Mouse (Mus musculus) C2C12 (cell line): ENCODE measurements around the gene Slc20a1. TPM values are rescaled to one million over a fixed set of nuclear protein-coding genes. Genes with fewer than 3 reads are reported as not detected.

ENCODE experiments used
- H3K27me3 ChIP-seq: one replicate; pipeline ENCODE4 v1.6.1; 2011; ENCODE audit not compliant: control insufficient read depth, insufficient read depth, insufficient read length
- H3K36me3 ChIP-seq: one replicate; pipeline ENCODE4 v1.6.1; 2011; ENCODE audit not compliant: control insufficient read depth, insufficient read depth
- H3K4me3 ChIP-seq: one replicate; pipeline ENCODE4 v1.5.1; 2011; ENCODE audit warnings: mild to moderate bottlenecking, control low read depth; ENCODE audit not compliant: poor library complexity, insufficient read depth, severe bottlenecking
- H3K79me2 ChIP-seq: one replicate; pipeline ENCODE4 v1.6.1; 2011; ENCODE audit not compliant: control insufficient read depth, insufficient read depth
- H3K79me3 ChIP-seq: one replicate; pipeline ENCODE4 v1.6.1; 2011; ENCODE audit warnings: low read depth, control low read depth
- H3ac ChIP-seq: one replicate; pipeline ENCODE3; 2011; ENCODE audit warnings: low read depth; ENCODE audit not compliant: control insufficient read depth, insufficient read length
- CEBPB ChIP-seq: IDR thresholded peaks from one replicate; pipeline ENCODE4 v1.6.1; 2011; ENCODE audit warnings: low read depth, mild to moderate bottlenecking, control low read depth, moderate library complexity
- CTCF ChIP-seq: IDR thresholded peaks from one replicate; pipeline ENCODE4 v1.5.1; 2011; ENCODE audit not compliant: control insufficient read depth, insufficient read depth, insufficient read length
- FOSL1 ChIP-seq: IDR thresholded peaks from one replicate; pipeline ENCODE4 v1.8.0; 2011; ENCODE audit warnings: mild to moderate bottlenecking, low read length; ENCODE audit not compliant: poor library complexity, insufficient read depth, severe bottlenecking
- MAX ChIP-seq: IDR thresholded peaks from one replicate; pipeline ENCODE4 v1.6.1; 2011; ENCODE audit warnings: mild to moderate bottlenecking, control low read depth
- MYOD1 ChIP-seq: IDR thresholded peaks from one replicate; pipeline ENCODE4 v1.6.1; 2011; ENCODE audit warnings: low read depth; ENCODE audit not compliant: control insufficient read depth, insufficient read length
- MYOG ChIP-seq: IDR thresholded peaks from one replicate; pipeline ENCODE4 v1.6.1; 2011; ENCODE audit not compliant: control insufficient read depth, insufficient read length; ENCODE audit errors: extremely low read depth
- USF1 ChIP-seq: IDR thresholded peaks from one replicate; pipeline ENCODE4 v1.6.1; 2011; ENCODE audit warnings: low read depth, mild to moderate bottlenecking, control low read depth, moderate library complexity
- polyA plus RNA-seq: library from polyadenylated mRNA; unstranded; fragments of >200 nt; fragmentation: generic; extraction: Trizol; gene quantifications from one replicate; pipeline ENCODE4 v1.2.1, GENCODE M21; 2012; ENCODE audit warnings: missing spikeins

Slc20a1 gene
- polyA plus RNA-seq, 1 experiment = 57.4 TPM

DNA sequence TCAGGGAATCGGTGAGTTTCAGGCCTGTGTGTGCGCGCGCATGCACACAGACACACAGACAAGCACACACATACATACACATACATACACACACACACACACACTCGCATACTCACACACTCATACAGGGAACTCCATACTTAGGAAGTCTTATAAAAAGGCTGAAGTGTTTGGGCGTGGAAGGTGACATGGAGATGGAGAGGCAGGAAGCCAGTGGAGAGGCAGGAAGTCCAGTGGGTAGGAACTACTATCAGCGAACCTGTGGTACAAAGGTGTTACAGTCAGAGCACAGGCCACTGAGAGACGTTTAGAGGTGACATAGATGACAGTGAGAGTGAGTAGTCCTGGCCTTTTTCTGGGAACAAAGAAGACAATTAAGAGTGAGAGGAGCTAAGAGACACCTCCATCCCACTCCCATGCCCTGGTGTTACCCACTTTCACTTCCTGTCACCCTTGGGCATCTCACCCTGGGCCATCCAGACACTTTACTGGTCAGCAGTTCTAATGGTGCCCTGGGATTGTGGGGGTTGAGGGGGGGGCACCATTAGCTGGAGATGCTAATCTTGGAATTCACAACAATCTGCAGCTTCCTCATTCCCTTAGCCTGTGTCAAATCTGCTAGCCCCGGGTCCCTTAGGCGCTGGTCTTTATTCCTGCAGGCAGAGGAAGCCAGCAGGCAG, 12.8 kb upstream of the Slc20a1 start:
- TF ChIP-seq USF1 = no peak
- no peak for TF ChIP-seq FOSL1
- Histone ChIP-seq H3K27me3 (no peaks in the 10 kb centered on the region), H3K79me2 (no peaks in the 10 kb centered on the region), H3ac (no peak overlapping the region), H3K36me3 (no peaks in the 10 kb centered on the region), H3K79me3 (no peaks in the 10 kb centered on the region), H3K4me3 (no peak overlapping the region)

DNA sequence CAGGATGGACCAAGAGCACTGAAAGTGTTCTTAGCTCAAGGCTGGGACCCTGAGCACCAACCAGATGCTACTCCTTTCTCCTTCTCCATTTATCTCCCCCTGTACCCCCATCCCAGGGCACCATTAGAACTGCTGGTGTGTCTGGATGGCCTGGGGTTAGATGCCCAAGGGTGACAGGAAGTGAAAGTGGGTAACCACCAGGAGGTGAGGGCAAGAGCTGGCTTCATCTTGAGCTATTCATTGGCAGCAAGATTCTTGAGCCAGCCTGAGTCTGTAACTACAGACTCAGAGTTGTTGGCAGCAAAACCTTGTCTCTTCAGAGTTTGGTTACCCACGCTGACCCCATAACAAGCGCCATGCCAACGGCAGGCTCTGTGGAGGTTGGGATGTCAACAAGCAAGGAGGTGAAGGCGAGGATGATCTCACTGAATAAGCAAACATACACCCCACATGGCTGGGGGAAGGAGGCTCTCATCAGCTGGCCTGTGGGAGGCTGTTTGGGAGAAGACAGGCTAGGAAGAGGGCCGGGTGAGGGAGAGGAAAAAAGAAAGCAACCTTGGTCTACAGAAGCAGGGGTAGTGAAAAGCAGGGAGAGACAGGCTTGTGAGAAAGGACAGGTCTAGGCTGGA, 12.2 kb upstream of the Slc20a1 start:
- TF ChIP-seq CTCF (no peak), USF1 (no peak), MAX (no peak), MYOD1 (no peak), MYOG (no peak), CEBPB (no peak)
- Histone ChIP-seq H3ac (no peak overlapping the region), H3K4me3 (no peak overlapping the region), H3K27me3 (no peaks in the 10 kb centered on the region), H3K79me3 (no peaks in the 10 kb centered on the region), H3K36me3 (no peaks in the 10 kb centered on the region), H3K79me2 (no peaks in the 10 kb centered on the region)

DNA sequence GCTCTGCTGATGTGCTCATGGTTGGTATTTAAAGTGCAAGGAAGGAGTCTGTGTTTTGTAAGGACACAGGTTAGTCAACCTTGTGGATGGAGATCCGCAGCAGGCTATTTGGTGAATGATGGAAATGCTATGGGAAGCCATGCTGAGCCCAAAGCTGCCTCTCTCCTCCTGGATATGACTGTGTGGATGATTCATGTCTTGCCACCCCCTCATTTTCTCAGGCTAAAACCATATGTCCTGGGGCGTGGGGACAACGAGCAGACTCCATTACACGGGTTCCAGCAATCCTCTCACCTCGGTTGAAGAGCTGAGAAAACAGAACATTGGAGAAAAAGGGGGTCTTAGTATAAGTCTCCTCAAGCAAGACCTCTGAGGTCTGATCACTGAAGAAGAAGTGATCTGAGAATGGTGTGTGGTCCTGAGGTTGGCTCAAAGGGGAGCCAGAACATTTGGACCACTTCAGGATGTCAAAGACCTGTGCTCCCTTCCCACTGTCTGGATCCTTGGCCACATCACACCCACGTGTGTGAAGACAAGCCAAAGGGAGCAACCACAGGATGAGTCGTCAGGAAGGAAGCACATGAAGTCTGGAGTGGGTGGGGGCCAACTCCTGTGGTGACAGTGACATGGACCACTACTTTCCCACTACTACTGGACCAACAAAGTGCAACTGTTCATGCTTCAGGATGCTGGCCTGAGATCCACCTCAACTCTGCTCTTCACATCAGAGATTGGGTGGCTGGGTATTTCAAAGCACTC, 6.0 kb upstream of the Slc20a1 start:
- H3K27me3 ChIP-seq = no peaks in the 10 kb centered on the region
- TF ChIP-seq FOSL1 = no peak
- TF ChIP-seq MYOD1 = peak; percentile 10
- TF ChIP-seq MAX = peak; percentile 16
- H3K4me3 ChIP-seq = no peak overlapping the region
- no peaks in the 10 kb centered on the region for H3K79me3 ChIP-seq
- H3ac ChIP-seq = no peak overlapping the region
- peaks cover 1% of the 10 kb centered on the region for H3K79me2 ChIP-seq
- H3K36me3 ChIP-seq = no peaks in the 10 kb centered on the region

DNA sequence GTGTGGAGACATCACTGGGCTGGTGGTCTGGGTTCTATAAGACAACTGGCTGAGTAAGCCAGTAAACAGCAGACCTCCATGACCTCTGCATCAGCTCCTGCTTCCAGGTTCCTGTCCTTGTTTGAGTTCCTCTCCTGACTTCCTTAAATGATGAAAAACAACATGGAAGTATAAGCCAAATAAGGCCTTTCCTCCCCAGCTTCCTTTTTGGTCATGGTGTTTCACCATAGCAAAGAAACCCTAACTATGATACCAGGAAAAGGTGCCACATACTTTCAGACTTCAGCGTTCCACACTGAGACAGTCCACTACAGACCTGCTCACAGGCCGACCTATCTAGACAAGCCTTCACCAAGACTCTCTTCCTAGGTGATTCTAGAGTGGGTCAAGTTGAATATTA, 2.2 kb upstream of the Slc20a1 start:
- Histone ChIP-seq H3K4me3 (no peak overlapping the region), H3K36me3 (peaks cover 18% of the 10 kb centered on the region), H3K27me3 (no peaks in the 10 kb centered on the region), H3K79me2 (peaks cover 36% of the 10 kb centered on the region), H3ac (no peak overlapping the region), H3K79me3 (peaks cover 22% of the 10 kb centered on the region)
- TF ChIP-seq CEBPB (no peak), MAX (no peak), FOSL1 (no peak), MYOG (no peak), USF1 (no peak), CTCF (no peak), MYOD1 (no peak)

DNA sequence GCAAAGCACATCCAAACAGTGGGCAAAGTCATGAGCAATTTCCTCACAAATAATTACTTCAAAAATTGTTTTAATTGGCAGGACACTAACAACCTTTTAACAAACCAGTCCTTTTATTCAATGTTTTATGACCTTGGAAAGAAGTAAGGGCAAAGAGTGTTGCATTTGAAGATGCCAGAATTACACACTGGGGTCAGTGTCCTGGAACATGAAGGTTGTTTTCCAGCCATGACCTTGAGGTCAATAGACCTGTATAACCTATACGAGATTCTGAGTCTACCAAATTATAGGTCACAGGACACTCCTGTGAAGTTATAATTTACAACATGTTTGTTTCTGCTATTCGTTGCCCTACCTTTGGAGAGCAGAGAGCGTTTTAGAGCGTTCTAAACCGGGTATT, 1.4 kb upstream of the Slc20a1 start:
- Histone ChIP-seq H3K27me3 (no peaks in the 10 kb centered on the region), H3K79me3 (peaks cover 31% of the 10 kb centered on the region), H3K79me2 (peaks cover 45% of the 10 kb centered on the region), H3K36me3 (peaks cover 27% of the 10 kb centered on the region), H3K4me3 (no peak overlapping the region), H3ac (no peak overlapping the region)
- TF ChIP-seq MYOG = no peak
- no peak for TF ChIP-seq CTCF
- TF ChIP-seq MYOD1 = no peak
- no peak for TF ChIP-seq CEBPB
- no peak for TF ChIP-seq FOSL1
- TF ChIP-seq MAX = no peak
- TF ChIP-seq USF1 = no peak
